In the genomic region with DNA sequence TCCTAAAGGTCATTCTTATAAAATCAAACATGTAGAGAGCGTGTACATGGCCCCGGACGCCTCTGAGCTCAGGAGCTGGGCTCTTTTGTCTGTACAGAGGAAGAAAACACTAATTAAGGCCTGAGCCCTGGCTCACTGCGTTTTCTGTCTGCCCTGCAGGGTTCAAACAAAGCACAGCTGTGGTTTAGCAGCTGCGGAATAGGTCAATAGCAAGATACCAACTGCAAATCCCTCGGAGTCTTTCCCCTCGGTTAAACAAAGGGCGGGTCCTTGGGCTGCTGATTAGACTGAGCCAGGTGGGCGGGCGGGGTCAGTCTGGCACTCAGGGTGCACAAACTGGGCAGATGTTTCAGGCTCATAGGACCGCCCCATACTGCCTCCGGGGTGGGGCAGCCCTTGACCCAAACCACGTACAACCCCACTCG, we compare ENCODE assay signal across 8 mouse cellular contexts. TPM values are rescaled to one million over a fixed set of nuclear protein-coding genes. Genes with fewer than 3 reads are reported as not detected.
DNase-seq lines count a peak whose midpoint lies in the region; ATAC-seq lines count a peak whose summit lies in the region.

No protein-coding gene starts in this region.

- H3K9ac ChIP-seq in midbrain, embryonic 16.5 days (ENCODE audit: low read depth, low read length): no peak overlapping the region; the same call in 1 of the 2 replicates

- H3K4me2 ChIP-seq in midbrain, embryonic 16.5 days (ENCODE audit: low read length): no peak overlapping the region

- whole genome bisulfite sequencing in embryonic facial prominence, embryonic 10.5 days: 36% methylated on average over 14 of the region's 14 CpGs
- 63% methylated on average over 14 of the region's 14 CpGs for WGBS in limb, embryonic 10.5 days
- WGBS in midbrain, embryonic 16.5 days: 16% methylated on average over 14 of the region's 14 CpGs

- H3K36me3 ChIP-seq in embryonic facial prominence, embryonic 10.5 days (replicated peaks): no peaks in the 10 kb centered on the region
- H3K36me3 ChIP-seq in limb, embryonic 10.5 days: no peaks in the 10 kb centered on the region
- H3K36me3 ChIP-seq in midbrain, embryonic 16.5 days (ENCODE audit: control insufficient read depth, insufficient read depth, low read length): no peaks in the 10 kb centered on the region

- no peak overlapping the region for H3K4me3 ChIP-seq in embryonic facial prominence, embryonic 10.5 days
- H3K4me3 ChIP-seq in limb, embryonic 10.5 days: no peak overlapping the region
- H3K4me3 ChIP-seq in midbrain, embryonic 16.5 days (ENCODE audit: low read depth, low read length): no peak overlapping the region

- peaks cover 13% of the 10 kb centered on the region for H3K4me1 ChIP-seq in embryonic facial prominence, embryonic 10.5 days
- H3K4me1 ChIP-seq in limb, embryonic 10.5 days: peaks cover 7% of the 10 kb centered on the region
- peaks cover 4% of the 10 kb centered on the region; the same call in 1 of the 2 replicates for H3K4me1 ChIP-seq in midbrain, embryonic 16.5 days (ENCODE audit: control insufficient read depth, insufficient read depth, low read length)

- H3K9me3 ChIP-seq in embryonic facial prominence, embryonic 10.5 days: no peaks in the 10 kb centered on the region
- no peaks in the 10 kb centered on the region for H3K9me3 ChIP-seq in limb, embryonic 10.5 days (replicated peaks)
- H3K9me3 ChIP-seq in midbrain, embryonic 16.5 days (replicated peaks; ENCODE audit: control insufficient read depth, low read length, poor library complexity, severe bottlenecking): no peaks in the 10 kb centered on the region

- peak overlapping the region; percentile 78 for H3K27ac ChIP-seq in embryonic facial prominence, embryonic 10.5 days (replicated peaks)
- peak overlapping the region; percentile 66 for H3K27ac ChIP-seq in limb, embryonic 10.5 days
- no peak overlapping the region for H3K27ac ChIP-seq in midbrain, embryonic 16.5 days (ENCODE audit: low read length)

- peak; percentile 6 for DNase-seq in adrenal gland, postnatal 14 days
- no peak for DNase-seq in adrenal gland, postnatal 4 days (ENCODE audit: low spot score in 2 of 2)
- peak; percentile 58 for DNase-seq in embryonic facial prominence, embryonic 10.5 days (ENCODE audit: low spot score)
- no peak for DNase-seq in limb, embryonic 10.5 days (ENCODE audit: low spot score)
- DNase-seq in right cerebral cortex, postnatal 36 days (ENCODE audit: low spot score in 2 of 2): no peak
- no peak for DNase-seq in heart, adult 8-10 months (ENCODE audit: low spot score)

- ATAC-seq in midbrain, embryonic 16.5 days: peak; percentile 36; the same call in 1 of the 2 replicates
- ATAC-seq in cerebellum, adult (ENCODE audit: insufficient number of reproducible peaks, low FRiP score, low TSS enrichment): no peak

- H3K27me3 ChIP-seq in embryonic facial prominence, embryonic 10.5 days (replicated peaks; ENCODE audit: low read depth, poor library complexity, severe bottlenecking): no peaks in the 10 kb centered on the region
- H3K27me3 ChIP-seq in limb, embryonic 10.5 days (ENCODE audit: low read depth, poor library complexity, severe bottlenecking): no peaks in the 10 kb centered on the region
- no peaks in the 10 kb centered on the region for H3K27me3 ChIP-seq in midbrain, embryonic 16.5 days (ENCODE audit: control insufficient read depth, insufficient read depth, low read depth, low read length)

RNA-seq across cellular contexts. Expression of a gene that starts 28.7 kb away (rescaled TPM):
- total RNA-seq in adrenal gland, postnatal 14 days (2021): 33.0 and 37.4 TPM in 2 replicates
- total RNA-seq in adrenal gland, postnatal 4 days (2021): 10 to 100 TPM; 51.0 to 53.4 TPM
- 27.5 and 28.8 TPM in 2 replicates for polyA plus RNA-seq in embryonic facial prominence, embryonic 10.5 days (2016; fragmentation: Nextera tagmentation; extraction: Ambion mirVana)
- 30.6 and 34.4 TPM in 2 replicates for polyA plus RNA-seq in limb, embryonic 10.5 days (2016; fragmentation: Nextera tagmentation; extraction: Ambion mirVana)
- polyA plus RNA-seq in midbrain, embryonic 16.5 days (2015; fragmentation: Nextera tagmentation; extraction: Ambion mirVana): 24.5 and 29.0 TPM in 2 replicates
- 10 to 100 TPM; 13.8 to 18.4 (median 15.7) TPM for total RNA-seq in heart, adult 8-10 months (2022)

RNA-seq across cellular contexts. Expression of a gene that starts 51.7 kb away (rescaled TPM):
- total RNA-seq in adrenal gland, postnatal 14 days (2021): not detected in 2 replicates
- total RNA-seq in adrenal gland, postnatal 4 days (2021): not detected
- polyA plus RNA-seq in embryonic facial prominence, embryonic 10.5 days (2016; fragmentation: Nextera tagmentation; extraction: Ambion mirVana): not detected in 2 replicates
- polyA plus RNA-seq in limb, embryonic 10.5 days (2016; fragmentation: Nextera tagmentation; extraction: Ambion mirVana): not detected in 2 replicates
- not detected in 2 replicates for polyA plus RNA-seq in midbrain, embryonic 16.5 days (2015; fragmentation: Nextera tagmentation; extraction: Ambion mirVana)
- total RNA-seq in heart, adult 8-10 months (2022): not detected

Comparison
In these comparisons a context has a peak if more than half of its experiments do, and no peak if none do; other contexts are left out.
1. DNase-seq: peak in adrenal gland, postnatal 14 days (single experiment) and embryonic facial prominence, embryonic 10.5 days (single experiment); none in adrenal gland, postnatal 4 days (0 of 2), limb, embryonic 10.5 days (single experiment), right cerebral cortex, postnatal 36 days (0 of 2) and heart, adult 8-10 months (single experiment).